Mouse (Mus musculus): ENCODE results near the gene Ppm1j.

The Ppm1j gene

GRCm38 (mm10) chr3:104783971-104784500 is 3.2 kb downstream of the Ppm1j start:
- no peak for DNase-seq (ENCODE audit: low spot score in 2 of 2)

GRCm38 (mm10) chr3:104785284-104785683 is 4.4 kb downstream of the Ppm1j start:
- no peak for DNase-seq (ENCODE audit: low spot score in 2 of 2)

GRCm38 (mm10) chr3:104788075-104788474 is 7.2 kb downstream of the Ppm1j start, which contains the start of gene Rhoc:
TSS of gene Rhoc (plus strand) at chr3:104788375.
- no peak for DNase-seq (ENCODE audit: low spot score in 2 of 2)

- no peak for DNase-seq (ENCODE audit: low spot score in 2 of 2)
These were observed 7.9 kb downstream of the Ppm1j start for GRCm38 (mm10) chr3:104788561-104789311.

GRCm38 (mm10) chr3:104789312-104789605 is 8.4 kb downstream of the Ppm1j start:
- no peak for DNase-seq (ENCODE audit: low spot score in 2 of 2)

GRCm38 (mm10) chr3:104789822-104790221 is 9.0 kb downstream of the Ppm1j start:
- no peak for DNase-seq (ENCODE audit: low spot score in 2 of 2)

- no peak for DNase-seq (ENCODE audit: low spot score in 2 of 2)
These were observed 9.6 kb downstream of the Ppm1j start for GRCm38 (mm10) chr3:104790401-104790937.

GRCm38 (mm10) chr3:104791017-104791416 is 10.2 kb downstream of the Ppm1j start:
- no peak for DNase-seq (ENCODE audit: low spot score in 2 of 2)

- no peak for DNase-seq (ENCODE audit: low spot score in 2 of 2)
These were observed 10.8 kb downstream of the Ppm1j start for GRCm38 (mm10) chr3:104791671-104792070.

GRCm38 (mm10) chr3:104792360-104793270 is 11.8 kb downstream of the Ppm1j start:
- DNase-seq (ENCODE audit: low spot score in 2 of 2), result no peak

GRCm38 (mm10) chr3:104793871-104794828 is 13.3 kb downstream of the Ppm1j start:
- peak; percentile 37 to 44 for DNase-seq (ENCODE audit: low spot score in 2 of 2)

- DNase-seq (ENCODE audit: low spot score in 2 of 2), result no peak
These were observed 14.2 kb downstream of the Ppm1j start for GRCm38 (mm10) chr3:104794953-104795470.

- no peak for DNase-seq (ENCODE audit: low spot score in 2 of 2)
These were observed 14.9 kb downstream of the Ppm1j start for GRCm38 (mm10) chr3:104795661-104796340.

- DNase-seq (ENCODE audit: low spot score in 2 of 2), result no peak
These were observed 15.7 kb downstream of the Ppm1j start for GRCm38 (mm10) chr3:104796430-104797082.

- DNase-seq (ENCODE audit: low spot score in 2 of 2), result no peak
These were observed 19.8 kb downstream of the Ppm1j start for GRCm38 (mm10) chr3:104800681-104801080.

- no peak for DNase-seq (ENCODE audit: low spot score in 2 of 2)
These were observed 20.6 kb downstream of the Ppm1j start for GRCm38 (mm10) chr3:104801481-104801880.

GRCm38 (mm10) chr3:104804312-104804711 is 23.5 kb downstream of the Ppm1j start:
- no peak for DNase-seq (ENCODE audit: low spot score in 2 of 2)

GRCm38 (mm10) chr3:104805539-104805938 is 24.7 kb downstream of the Ppm1j start:
- DNase-seq (ENCODE audit: low spot score in 2 of 2), result no peak

GRCm38 (mm10) chr3:104811752-104812151 is 30.9 kb downstream of the Ppm1j start:
- no peak for DNase-seq (ENCODE audit: low spot score in 2 of 2)

GRCm38 (mm10) chr3:104812254-104812653 is 31.4 kb downstream of the Ppm1j start:
- DNase-seq (ENCODE audit: low spot score in 2 of 2), result no peak
